Mouse (Mus musculus) small intestine, adult 2 months (tissue): ENCODE measurements around the gene Stac.

Experiments used
- CTCF ChIP-seq: fragments of 200-500 bp; IDR thresholded peaks from 2 replicates; pipeline ENCODE4 v1.5.1; 2012; ENCODE audit warnings: low read depth, mild to moderate bottlenecking, control low read depth, inconsistent platforms, low read length, moderate library complexity, mixed read lengths; ENCODE audit not compliant: insufficient replicate concordance, insufficient read length; ENCODE audit errors: extremely low read depth
- POLR2A ChIP-seq: fragments of 200-500 bp; IDR thresholded peaks from 2 replicates; pipeline ENCODE4 v1.6.1; 2012; ENCODE audit warnings: low read depth, mild to moderate bottlenecking, control low read depth, inconsistent platforms, low read length, moderate library complexity

DNA sequence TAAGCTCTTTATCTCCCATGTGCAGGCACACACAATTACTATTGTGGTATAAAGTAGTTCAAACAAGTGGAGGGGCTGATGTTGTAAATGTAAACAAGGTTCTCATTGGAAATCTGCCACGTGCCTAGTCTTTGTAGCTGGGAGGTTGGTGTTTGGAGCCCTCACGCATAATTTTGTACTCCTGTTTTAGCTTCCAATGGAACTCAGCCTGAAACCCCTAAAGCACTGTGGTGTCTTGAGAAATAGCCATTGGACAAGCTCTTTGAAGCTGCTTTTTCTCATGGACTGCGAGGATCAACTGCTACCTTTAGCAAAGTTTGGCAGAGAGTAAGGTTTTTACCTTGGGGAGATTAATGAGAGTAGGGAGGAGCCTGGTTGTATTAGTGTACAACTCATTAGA lies 24.3 kb upstream of the Stac start:
- TF ChIP-seq CTCF (no peak), POLR2A (no peak)
